Mouse (Mus musculus): ENCODE data around the gene Gna15.

The Gna15 gene

GRCm38 (mm10) chr10:81523142-81523541 lies 883 bp downstream of the Gna15 start:
- no peak for DNase-seq (ENCODE audit: low spot score)

GRCm38 (mm10) chr10:81519978-81520365 lies 4.1 kb downstream of the Gna15 start:
- DNase-seq (ENCODE audit: low spot score): no peak

- no peak for DNase-seq (ENCODE audit: low spot score)
These were observed 4.6 kb downstream of the Gna15 start for GRCm38 (mm10) chr10:81519227-81519977.

GRCm38 (mm10) chr10:81518546-81518945 lies 5.5 kb downstream of the Gna15 start:
- peak; percentile 65 for DNase-seq (ENCODE audit: low spot score)

- no peak for DNase-seq (ENCODE audit: low spot score)
These were observed 6.8 kb downstream of the Gna15 start for GRCm38 (mm10) chr10:81517227-81517626.

- no peak for DNase-seq (ENCODE audit: low spot score)
These were observed 10.2 kb downstream of the Gna15 start for GRCm38 (mm10) chr10:81513798-81514197.

GRCm38 (mm10) chr10:81510246-81510810 lies 13.7 kb downstream of the Gna15 start:
- DNase-seq (ENCODE audit: low spot score): no peak

- no peak for DNase-seq (ENCODE audit: low spot score)
These were observed 16.1 kb downstream of the Gna15 start for GRCm38 (mm10) chr10:81507691-81508489.

GRCm38 (mm10) chr10:81507095-81507494 lies 16.9 kb downstream of the Gna15 start:
- DNase-seq (ENCODE audit: low spot score): no peak

GRCm38 (mm10) chr10:81505016-81505664 lies 18.9 kb downstream of the Gna15 start:
- no peak for DNase-seq (ENCODE audit: low spot score)

- peak; percentile 80 for DNase-seq (ENCODE audit: low spot score)
These were observed 21.4 kb downstream of the Gna15 start for GRCm38 (mm10) chr10:81502658-81503057.

GRCm38 (mm10) chr10:81501863-81502262 lies 22.2 kb downstream of the Gna15 start:
- DNase-seq (ENCODE audit: low spot score): no peak

- DNase-seq (ENCODE audit: low spot score): no peak
These were observed 24.0 kb downstream of the Gna15 start, which contains the start of gene S1pr4 for GRCm38 (mm10) chr10:81500032-81500431. Gene S1pr4 (minus strand): TSS chr10:81500132.

- no peak for DNase-seq (ENCODE audit: low spot score)
These were observed 24.6 kb downstream of the Gna15 start for GRCm38 (mm10) chr10:81499250-81499901.

- DNase-seq (ENCODE audit: low spot score): no peak
These were observed 25.4 kb downstream of the Gna15 start for GRCm38 (mm10) chr10:81498316-81499249.

- DNase-seq (ENCODE audit: low spot score): no peak
These were observed 26.4 kb downstream of the Gna15 start for GRCm38 (mm10) chr10:81497401-81498270.

GRCm38 (mm10) chr10:81496969-81497368 lies 27.1 kb downstream of the Gna15 start:
- no peak for DNase-seq (ENCODE audit: low spot score)

GRCm38 (mm10) chr10:81496264-81496901 lies 27.6 kb downstream of the Gna15 start, which contains the start of gene Ncln:
Gene Ncln (minus strand): TSS chr10:81496392.
- peak; percentile 99 for DNase-seq (ENCODE audit: low spot score)

GRCm38 (mm10) chr10:81495616-81496263 lies 28.3 kb downstream of the Gna15 start:
- no peak for DNase-seq (ENCODE audit: low spot score)
